ENCODE assay signal across 7 mouse cellular contexts in genomic region chr5:64738096-64738780, GRCm38 (mm10).
DNase-seq lines count a peak whose midpoint lies in the region; ATAC-seq and TF ChIP-seq lines count a peak whose summit lies in the region.

No protein-coding gene starts in this region.

- WGBS in lung, postnatal 0 days: 22% methylated on average over 11 of the region's 11 CpGs
- WGBS in forebrain, embryonic 16.5 days: 9% methylated on average over 11 of the region's 11 CpGs

- no peak overlapping the region for H3K9ac ChIP-seq in lung, postnatal 0 days (replicated peaks; ENCODE audit: low read depth)
- H3K9ac ChIP-seq in forebrain, embryonic 16.5 days (replicated peaks; ENCODE audit: low read depth, low read length): peak overlapping the region; percentile 7; the same call in 1 of the 2 replicates

- no peak for TF ChIP-seq CTCF in lung, postnatal 0 days (IDR thresholded peaks at IDR 0.05)

- H3K4me1 ChIP-seq in lung, postnatal 0 days (ENCODE audit: insufficient read depth, low read depth, low read length): peaks cover 13% of the 10 kb centered on the region
- H3K4me1 ChIP-seq in forebrain, embryonic 16.5 days (replicated peaks; ENCODE audit: control insufficient read depth, insufficient read depth, low read length): peaks cover 19% of the 10 kb centered on the region

- no peak for TF ChIP-seq EP300 in lung, postnatal 0 days (IDR thresholded peaks at IDR 0.05)

- no peak for ATAC-seq in lung, postnatal 0 days
- ATAC-seq in forebrain, embryonic 16.5 days: peak; percentile 49; the same call in 1 of the 2 replicates
- ATAC-seq in inflammation-experienced regulatory T-cells, adult 6 months: no peak

- H3K4me2 ChIP-seq in lung, postnatal 0 days (replicated peaks; ENCODE audit: low read depth, low read length): peak overlapping the region; percentile 25; the same call in 1 of the 2 replicates
- H3K4me2 ChIP-seq in forebrain, embryonic 16.5 days (ENCODE audit: low read length): peak overlapping the region; percentile 16

- H3K27ac ChIP-seq in lung, postnatal 0 days (ENCODE audit: low read length): no peak overlapping the region
- H3K27ac ChIP-seq in forebrain, embryonic 16.5 days (ENCODE audit: low read length): no peak overlapping the region

- no peaks in the 10 kb centered on the region for H3K36me3 ChIP-seq in lung, postnatal 0 days (ENCODE audit: insufficient read depth, low read length)
- no peaks in the 10 kb centered on the region for H3K36me3 ChIP-seq in forebrain, embryonic 16.5 days (ENCODE audit: control insufficient read depth, insufficient read depth)

- no peaks in the 10 kb centered on the region for H3K9me3 ChIP-seq in lung, postnatal 0 days (ENCODE audit: low read length)
- H3K9me3 ChIP-seq in forebrain, embryonic 16.5 days (ENCODE audit: control insufficient read depth, low read length): no peaks in the 10 kb centered on the region

- no peaks in the 10 kb centered on the region for H3K27me3 ChIP-seq in lung, postnatal 0 days (replicated peaks; ENCODE audit: insufficient read depth, low read length)
- H3K27me3 ChIP-seq in forebrain, embryonic 16.5 days (replicated peaks; ENCODE audit: control insufficient read depth, insufficient read depth, low read length): no peaks in the 10 kb centered on the region

- DNase-seq in lung, postnatal 0 days (ENCODE audit: low spot score): no peak
- no peak for DNase-seq in lung, postnatal 25 days (ENCODE audit: low spot score)
- DNase-seq in mesoderm, embryonic 11.5 days (ENCODE audit: low read depth, low spot score): peak; percentile 23
- no peak for DNase-seq in ovary, postnatal 36 days (ENCODE audit: low spot score)
- DNase-seq in thymus, postnatal 0 days (ENCODE audit: low spot score): no peak

- H3K4me3 ChIP-seq in lung, postnatal 0 days (ENCODE audit: low read depth, low read length): no peak overlapping the region
- H3K4me3 ChIP-seq in forebrain, embryonic 16.5 days (replicated peaks; ENCODE audit: low read length): no peak overlapping the region
